Mouse (Mus musculus) layer of hippocampus, adult 9-10 months (tissue): ENCODE results near the gene Dnaaf1.

Experiments
- DNase-seq: peaks from one replicate; pipeline ENCODE4 v3.0.0; 2022; ENCODE audit warnings: low spot score

Gene Dnaaf1

GRCm38 (mm10) chr8:119574437-119575365, at the start of gene Dnaaf1, which contains the start of gene Hsdl1:
Dnaaf1 (plus strand) TSS chr8:119575235.
Hsdl1 (minus strand) TSS chr8:119575183.
- DNase-seq = peak; percentile 70

- no peak for DNase-seq
These were observed 46.3 kb upstream of the Dnaaf1 start for GRCm38 (mm10) chr8:119528762-119529161.

- no peak for DNase-seq
These were observed 44.1 kb upstream of the Dnaaf1 start for GRCm38 (mm10) chr8:119530937-119531336.

- DNase-seq = no peak
These were observed 43.6 kb upstream of the Dnaaf1 start for GRCm38 (mm10) chr8:119531397-119531796.

GRCm38 (mm10) chr8:119531973-119532372, 43.1 kb upstream of the Dnaaf1 start:
- peak; percentile 36 for DNase-seq

GRCm38 (mm10) chr8:119544606-119545005, 30.4 kb upstream of the Dnaaf1 start:
- DNase-seq = no peak

GRCm38 (mm10) chr8:119545180-119545579, 29.9 kb upstream of the Dnaaf1 start:
- DNase-seq = no peak

GRCm38 (mm10) chr8:119545791-119546190, 29.2 kb upstream of the Dnaaf1 start:
- no peak for DNase-seq

- no peak for DNase-seq
These were observed 27.9 kb upstream of the Dnaaf1 start for GRCm38 (mm10) chr8:119547019-119547691.

- no peak for DNase-seq
These were observed 26.4 kb upstream of the Dnaaf1 start for GRCm38 (mm10) chr8:119548560-119549113.

GRCm38 (mm10) chr8:119552967-119553366, 22.1 kb upstream of the Dnaaf1 start:
- DNase-seq = no peak

- DNase-seq = no peak
These were observed 19.2 kb upstream of the Dnaaf1 start for GRCm38 (mm10) chr8:119555861-119556260.

GRCm38 (mm10) chr8:119557132-119557531, 17.9 kb upstream of the Dnaaf1 start:
- DNase-seq = no peak

GRCm38 (mm10) chr8:119557821-119558602, 17.0 kb upstream of the Dnaaf1 start:
- DNase-seq = no peak

- DNase-seq = peak; percentile 93
These were observed 16.2 kb upstream of the Dnaaf1 start, which contains the start of gene Mbtps1 for GRCm38 (mm10) chr8:119558603-119559401. Mbtps1 (minus strand) TSS chr8:119558735.

- no peak for DNase-seq
These were observed 15.7 kb upstream of the Dnaaf1 start for GRCm38 (mm10) chr8:119559402-119559720.

GRCm38 (mm10) chr8:119563849-119564251, 11.2 kb upstream of the Dnaaf1 start:
- no peak for DNase-seq

GRCm38 (mm10) chr8:119566367-119566766, 8.7 kb upstream of the Dnaaf1 start:
- no peak for DNase-seq

- DNase-seq = no peak
These were observed 6.8 kb upstream of the Dnaaf1 start for GRCm38 (mm10) chr8:119568251-119568650.

GRCm38 (mm10) chr8:119568951-119569350, 6.1 kb upstream of the Dnaaf1 start:
- DNase-seq = no peak

- no peak for DNase-seq
These were observed 5.2 kb upstream of the Dnaaf1 start for GRCm38 (mm10) chr8:119569881-119570280.
